Mouse (Mus musculus): ENCODE results near the gene Ids. TPM values are rescaled to one million over a fixed set of nuclear protein-coding genes. Genes with fewer than 3 reads are reported as not detected.
A peak's percentile ranks its signal among the peaks of the same experiment; 100 is the strongest.

Gene Ids
- polyA plus RNA-seq, 2 experiments: 4.9 to 22.5 TPM

DNA sequence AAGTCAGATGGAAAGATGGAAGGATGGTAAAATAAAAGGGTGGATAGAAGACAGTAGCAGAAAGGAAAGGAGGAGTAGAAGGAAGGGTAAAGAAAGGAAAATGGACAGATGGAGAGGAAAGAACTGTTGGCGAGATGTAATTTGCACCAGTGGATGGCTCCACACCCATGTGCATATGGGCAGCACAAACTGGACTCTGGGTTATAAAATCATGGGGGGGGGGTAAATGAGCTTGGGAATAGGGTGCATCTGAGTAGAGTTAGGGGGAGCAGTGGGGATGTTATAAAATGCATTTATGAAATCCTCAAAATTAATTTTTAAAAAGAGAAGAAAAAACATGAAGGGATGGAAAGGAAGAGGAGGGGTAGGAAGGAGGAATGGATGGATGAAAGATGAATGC lies 682 bp downstream of the Ids start:
- H3K27ac ChIP-seq (replicated peaks; ENCODE audit: low read depth, low read length): no peak overlapping the region
- no peaks in the 10 kb centered on the region for H3K27me3 ChIP-seq (ENCODE audit: control insufficient read depth, insufficient read depth, low read length)
- H3K9me3 ChIP-seq (ENCODE audit: control insufficient read depth, low read length): no peaks in the 10 kb centered on the region
- no peak for DNase-seq (ENCODE audit: low spot score)
- no peak for ATAC-seq (ENCODE audit: low FRiP score, low read depth)
- 69% methylated on average over 1 of the region's 1 CpGs for WGBS
- peak overlapping the region; percentile 46 for H3K4me2 ChIP-seq (replicated peaks; ENCODE audit: low read depth, low read length, severe bottlenecking)
- TF ChIP-seq POLR2A (IDR thresholded peaks at IDR 0.05; ENCODE audit: borderline replicate concordance, extremely low read depth, insufficient read depth, insufficient read length): no peak
- H3K9ac ChIP-seq (ENCODE audit: low read depth, low read length, severe bottlenecking): peak overlapping the region; percentile 60; the same call in 1 of the 2 replicates
- no peaks in the 10 kb centered on the region for H3K36me3 ChIP-seq (ENCODE audit: control insufficient read depth, insufficient read depth, low read length)
- peak overlapping the region; percentile 50 for H3K4me3 ChIP-seq (replicated peaks; ENCODE audit: low read length)
- H3K4me1 ChIP-seq (ENCODE audit: control insufficient read depth, insufficient read depth, low read length): peaks cover 6% of the 10 kb centered on the region; the same call in 1 of the 2 replicates

- no peaks in the 10 kb centered on the region for H3K9me3 ChIP-seq (ENCODE audit: control insufficient read depth, low read length)
- H3K4me1 ChIP-seq (ENCODE audit: control insufficient read depth, insufficient read depth, low read length): peaks cover 6% of the 10 kb centered on the region; the same call in 1 of the 2 replicates
- ATAC-seq (ENCODE audit: low FRiP score, low read depth): no peak
- H3K27me3 ChIP-seq (ENCODE audit: control insufficient read depth, insufficient read depth, low read length): no peaks in the 10 kb centered on the region
- H3K36me3 ChIP-seq (ENCODE audit: control insufficient read depth, insufficient read depth, low read length): no peaks in the 10 kb centered on the region
- H3K4me2 ChIP-seq (replicated peaks; ENCODE audit: low read depth, low read length, severe bottlenecking): peak overlapping the region; percentile 46
- 88% methylated on average over 5 of the region's 5 CpGs for WGBS
- H3K4me3 ChIP-seq (replicated peaks; ENCODE audit: low read length): no peak overlapping the region
- TF ChIP-seq POLR2A (IDR thresholded peaks at IDR 0.05; ENCODE audit: borderline replicate concordance, extremely low read depth, insufficient read depth, insufficient read length): no peak
- no peak overlapping the region for H3K27ac ChIP-seq (replicated peaks; ENCODE audit: low read depth, low read length)
- DNase-seq (ENCODE audit: low spot score): no peak
- no peak overlapping the region for H3K9ac ChIP-seq (ENCODE audit: low read depth, low read length, severe bottlenecking)
Measured at GRCm38 (mm10) chrX:70363446-70363845, 1.4 kb downstream of the Ids start.

DNA sequence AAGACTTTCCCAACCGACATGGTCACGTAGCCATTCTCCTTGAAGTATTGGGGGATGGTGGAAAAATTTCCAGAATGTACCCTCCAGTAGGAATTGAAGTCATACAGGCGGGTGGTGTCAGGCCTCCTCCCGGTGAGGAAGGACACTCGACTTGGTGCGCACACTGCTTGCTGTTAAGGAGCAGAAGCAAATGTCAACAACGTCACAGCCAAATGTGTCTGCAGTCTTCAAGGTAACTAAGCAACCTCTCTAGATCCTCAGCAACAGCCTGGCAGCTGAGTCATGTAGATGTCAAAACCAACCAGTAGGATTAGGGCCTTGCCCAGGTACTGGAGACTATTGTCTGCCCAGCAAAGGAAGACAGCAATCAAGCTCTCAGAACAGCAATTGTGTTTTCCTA lies 1.9 kb downstream of the Ids start:
- no peaks in the 10 kb centered on the region for H3K36me3 ChIP-seq (ENCODE audit: control insufficient read depth, insufficient read depth, low read length)
- H3K4me3 ChIP-seq (replicated peaks; ENCODE audit: low read length): no peak overlapping the region
- DNase-seq (ENCODE audit: low spot score): no peak
- H3K9ac ChIP-seq (ENCODE audit: low read depth, low read length, severe bottlenecking): no peak overlapping the region
- H3K9me3 ChIP-seq (ENCODE audit: control insufficient read depth, low read length): no peaks in the 10 kb centered on the region
- TF ChIP-seq POLR2A (IDR thresholded peaks at IDR 0.05; ENCODE audit: borderline replicate concordance, extremely low read depth, insufficient read depth, insufficient read length): no peak
- H3K27ac ChIP-seq (replicated peaks; ENCODE audit: low read depth, low read length): no peak overlapping the region
- WGBS: 84% methylated on average over 7 of the region's 7 CpGs
- no peak for ATAC-seq (ENCODE audit: low FRiP score, low read depth)
- no peaks in the 10 kb centered on the region for H3K27me3 ChIP-seq (ENCODE audit: control insufficient read depth, insufficient read depth, low read length)
- no peak overlapping the region for H3K4me2 ChIP-seq (replicated peaks; ENCODE audit: low read depth, low read length, severe bottlenecking)
- peaks cover 6% of the 10 kb centered on the region; the same call in 1 of the 2 replicates for H3K4me1 ChIP-seq (ENCODE audit: control insufficient read depth, insufficient read depth, low read length)

DNA sequence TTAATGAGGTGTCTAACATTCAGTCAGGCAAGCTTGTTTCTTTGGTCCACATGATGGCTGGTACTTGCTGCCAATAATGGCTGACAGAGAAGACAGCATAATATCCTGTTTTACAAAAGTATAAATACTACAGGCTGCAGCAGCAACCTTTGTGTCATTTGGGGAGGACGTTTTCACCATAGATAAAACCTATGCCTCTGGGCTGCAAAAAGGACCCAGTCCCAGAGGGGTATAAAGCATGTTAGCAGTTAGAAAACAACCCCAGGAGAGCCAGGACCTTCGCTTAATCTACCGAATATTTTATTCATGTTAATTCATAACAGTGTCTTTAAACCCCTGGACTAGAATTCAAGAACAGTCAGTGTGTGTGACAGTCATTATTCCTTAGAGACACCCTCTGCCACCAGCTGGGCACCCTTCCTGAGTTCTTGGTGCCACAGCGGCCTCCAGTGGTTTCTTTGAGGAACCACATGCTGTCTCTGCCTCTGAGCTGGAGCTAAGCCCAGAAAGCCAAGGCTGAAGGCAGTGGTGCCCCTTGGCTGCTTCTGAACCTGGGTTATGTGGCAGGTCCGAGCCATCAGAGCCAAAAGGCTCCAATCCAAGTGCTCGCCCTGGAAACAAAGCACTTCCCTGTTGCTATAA lies 34.6 kb downstream of the Ids start:
- DNase-seq (ENCODE audit: low spot score) (peak; percentile 35), ATAC-seq (ENCODE audit: low FRiP score, low read depth) (no peak)
- no peaks in the 10 kb centered on the region for H3K36me3 ChIP-seq (ENCODE audit: control insufficient read depth, insufficient read depth, low read length)
- TF ChIP-seq POLR2A (IDR thresholded peaks at IDR 0.05; ENCODE audit: borderline replicate concordance, extremely low read depth, insufficient read depth, insufficient read length): no peak
- no peak overlapping the region for H3K9ac ChIP-seq (ENCODE audit: low read depth, low read length, severe bottlenecking)
- 30% methylated on average over 6 of the region's 6 CpGs for WGBS
- no peak overlapping the region for H3K4me3 ChIP-seq (replicated peaks; ENCODE audit: low read length)
- no peaks in the 10 kb centered on the region for H3K9me3 ChIP-seq (ENCODE audit: control insufficient read depth, low read length)
- no peak overlapping the region for H3K4me2 ChIP-seq (replicated peaks; ENCODE audit: low read depth, low read length, severe bottlenecking)
- H3K4me1 ChIP-seq (ENCODE audit: control insufficient read depth, insufficient read depth, low read length): no peaks in the 10 kb centered on the region
- H3K27ac ChIP-seq (replicated peaks; ENCODE audit: low read depth, low read length): no peak overlapping the region
- no peaks in the 10 kb centered on the region for H3K27me3 ChIP-seq (ENCODE audit: control insufficient read depth, insufficient read depth, low read length)

DNA sequence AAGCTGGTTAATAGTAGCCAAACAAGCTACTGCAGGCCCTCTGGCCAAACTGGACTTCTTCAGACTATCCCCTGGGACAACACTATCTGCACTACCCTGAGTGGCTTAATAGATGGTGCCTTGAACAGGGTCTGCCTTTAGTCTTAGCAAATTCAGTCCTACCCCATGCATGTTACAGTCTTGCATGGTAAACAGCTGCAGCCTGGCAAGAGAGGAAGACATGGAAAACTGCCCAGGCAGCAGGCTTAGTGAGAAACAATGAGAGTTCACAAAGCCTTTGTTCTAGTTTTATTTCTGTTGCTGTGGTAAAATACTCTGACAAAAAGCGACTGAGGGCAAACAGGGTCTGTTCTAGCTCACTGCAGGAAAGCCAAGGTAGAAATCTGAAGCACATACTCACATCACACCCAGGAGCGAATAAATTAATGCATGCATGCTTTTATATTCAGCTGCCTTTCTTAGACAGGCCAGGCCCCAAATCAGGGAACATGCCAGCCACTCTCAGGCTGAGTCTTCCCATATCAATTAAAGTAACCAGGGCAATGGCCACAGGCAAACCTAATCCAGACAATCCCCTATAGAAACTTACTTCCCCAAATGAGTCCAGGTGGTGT lies 36.2 kb downstream of the Ids start:
- DNase-seq (ENCODE audit: low spot score) (peak; percentile 3), ATAC-seq (ENCODE audit: low FRiP score, low read depth) (no peak)
- no peak for TF ChIP-seq POLR2A (IDR thresholded peaks at IDR 0.05; ENCODE audit: borderline replicate concordance, extremely low read depth, insufficient read depth, insufficient read length)
- Histone ChIP-seq H3K4me3 (replicated peaks; ENCODE audit: low read length) (no peak overlapping the region), H3K4me2 (replicated peaks; ENCODE audit: low read depth, low read length, severe bottlenecking) (no peak overlapping the region), H3K9ac (ENCODE audit: low read depth, low read length, severe bottlenecking) (no peak overlapping the region), H3K36me3 (ENCODE audit: control insufficient read depth, insufficient read depth, low read length) (no peaks in the 10 kb centered on the region), H3K27ac (replicated peaks; ENCODE audit: low read depth, low read length) (no peak overlapping the region), H3K27me3 (ENCODE audit: control insufficient read depth, insufficient read depth, low read length) (no peaks in the 10 kb centered on the region), H3K9me3 (ENCODE audit: control insufficient read depth, low read length) (no peaks in the 10 kb centered on the region), H3K4me1 (ENCODE audit: control insufficient read depth, insufficient read depth, low read length) (no peaks in the 10 kb centered on the region)
- WGBS: 34% methylated on average over 2 of the region's 2 CpGs

Data from limb, embryonic 14.5 days (tissue).